8 mouse cellular contexts compared by ENCODE assay signal in genomic region chr8:121382583-121383241, GRCm38 (mm10).
DNase-seq lines count a peak whose midpoint lies in the region; ATAC-seq and TF ChIP-seq lines count a peak whose summit lies in the region.

No protein-coding gene starts in this region.

- peak; percentile 68 for ATAC-seq in embryonic facial prominence, embryonic 15.5 days (ENCODE audit: insufficient number of reproducible peaks, low FRiP score, low TSS enrichment, low read depth)
- peak; percentile 89 for ATAC-seq in heart, embryonic 12.5 days (ENCODE audit: insufficient number of reproducible peaks, low FRiP score)
- ATAC-seq in kidney, embryonic 15.5 days (replicated peaks; ENCODE audit: low FRiP score): peak; percentile 63

- peak; percentile 9 for DNase-seq in 3T3-L1 (ENCODE audit: low read depth, low spot score)
- peak; percentile 64 to 79 for DNase-seq in adrenal gland, adult 18-20 months (ENCODE audit: low spot score in 2 of 2)
- DNase-seq in lung, adult 18-20 months: peak; percentile 60 to 75
- peak; percentile 57 for DNase-seq in thymus, postnatal 25 days

- H3K9me3 ChIP-seq in embryonic facial prominence, embryonic 15.5 days (replicated peaks): no peaks in the 10 kb centered on the region
- no peaks in the 10 kb centered on the region for H3K9me3 ChIP-seq in heart, embryonic 12.5 days (replicated peaks)
- H3K9me3 ChIP-seq in kidney, embryonic 15.5 days (replicated peaks): no peaks in the 10 kb centered on the region; the same call in 1 of the 2 replicates

- H3K4me1 ChIP-seq in embryonic facial prominence, embryonic 15.5 days: peaks cover 17% of the 10 kb centered on the region
- H3K4me1 ChIP-seq in heart, embryonic 12.5 days (replicated peaks): peaks cover 29% of the 10 kb centered on the region
- peaks cover 57% of the 10 kb centered on the region for H3K4me1 ChIP-seq in kidney, embryonic 15.5 days
- peaks cover 5% of the 10 kb centered on the region; the same call in 1 of the 2 replicates for H3K4me1 ChIP-seq in olfactory bulb, adult 2 months (ENCODE audit: control insufficient read depth, insufficient read depth, low read length)

- no peaks in the 10 kb centered on the region for H3K36me3 ChIP-seq in embryonic facial prominence, embryonic 15.5 days
- H3K36me3 ChIP-seq in heart, embryonic 12.5 days: no peaks in the 10 kb centered on the region
- H3K36me3 ChIP-seq in kidney, embryonic 15.5 days: no peaks in the 10 kb centered on the region

- no peak overlapping the region for H3K27ac ChIP-seq in embryonic facial prominence, embryonic 15.5 days (replicated peaks)
- H3K27ac ChIP-seq in heart, embryonic 12.5 days (ENCODE audit: poor library complexity, severe bottlenecking): peak overlapping the region; percentile 70
- H3K27ac ChIP-seq in kidney, embryonic 15.5 days: peak overlapping the region; percentile 84
- H3K27ac ChIP-seq in olfactory bulb, adult 2 months (ENCODE audit: insufficient read depth, low read depth, low read length): no peak overlapping the region

- TF ChIP-seq POLR2A in olfactory bulb, adult 2 months (IDR thresholded peaks at IDR 0.05; ENCODE audit: insufficient read depth, low read depth, low read length): no peak

- peak overlapping the region; percentile 48 for H3K4me2 ChIP-seq in embryonic facial prominence, embryonic 15.5 days (replicated peaks)
- peak overlapping the region; percentile 71 for H3K4me2 ChIP-seq in heart, embryonic 12.5 days
- H3K4me2 ChIP-seq in kidney, embryonic 15.5 days: peak overlapping the region; percentile 60

- peak overlapping the region; percentile 31 for H3K4me3 ChIP-seq in embryonic facial prominence, embryonic 15.5 days (replicated peaks)
- H3K4me3 ChIP-seq in heart, embryonic 12.5 days: peak overlapping the region; percentile 33
- peak overlapping the region; percentile 35 for H3K4me3 ChIP-seq in kidney, embryonic 15.5 days (replicated peaks)
- H3K4me3 ChIP-seq in olfactory bulb, adult 2 months (ENCODE audit: insufficient read depth, low read depth, low read length): no peak overlapping the region

- no peak overlapping the region for H3K9ac ChIP-seq in embryonic facial prominence, embryonic 15.5 days
- H3K9ac ChIP-seq in heart, embryonic 12.5 days: peak overlapping the region; percentile 67
- peak overlapping the region; percentile 26; the same call in 1 of the 2 replicates for H3K9ac ChIP-seq in kidney, embryonic 15.5 days

- TF ChIP-seq CTCF in olfactory bulb, adult 2 months (IDR thresholded peaks at IDR 0.05; ENCODE audit: insufficient read depth, low read depth, low read length): peak; percentile 50; the same call in 1 of the 2 replicates

- 4% methylated on average over 21 of the region's 21 CpGs for WGBS in embryonic facial prominence, embryonic 15.5 days
- 2% methylated on average over 21 of the region's 21 CpGs for WGBS in heart, embryonic 12.5 days
- WGBS in kidney, embryonic 15.5 days: 2% methylated on average over 21 of the region's 21 CpGs
- WGBS in olfactory bulb, adult 2 months: 6% methylated on average over 21 of the region's 21 CpGs

- H3K27me3 ChIP-seq in embryonic facial prominence, embryonic 15.5 days: peaks cover 25% of the 10 kb centered on the region; the same call in 1 of the 2 replicates
- H3K27me3 ChIP-seq in heart, embryonic 12.5 days (replicated peaks): no peaks in the 10 kb centered on the region
- peaks cover 9% of the 10 kb centered on the region for H3K27me3 ChIP-seq in kidney, embryonic 15.5 days

Comparison
In these comparisons a context has a peak if more than half of its experiments do, and no peak if none do; other contexts are left out.
1. DNase-seq: peak in every context shown above with its lines; median percentile 72 in adrenal gland, adult 18-20 months; 68 in lung, adult 18-20 months; 57 in thymus, postnatal 25 days; 9 in 3T3-L1.
2. H3K27ac ChIP-seq: peak in heart, embryonic 12.5 days (single experiment) and kidney, embryonic 15.5 days (single experiment); none in embryonic facial prominence, embryonic 15.5 days (single experiment) and olfactory bulb, adult 2 months (single experiment).
3. Peak in every context shown above with its lines, with median percentiles within 50 percentile points of each other: ATAC-seq and H3K4me2 ChIP-seq.